8 mouse cellular contexts compared by ENCODE assay signal in genomic region chr4:129876831-129877764, GRCm38 (mm10). TPM values are rescaled to one million over a fixed set of nuclear protein-coding genes. Genes with fewer than 3 reads are reported as not detected.
DNase-seq lines count a peak whose midpoint lies in the region; ATAC-seq and TF ChIP-seq lines count a peak whose summit lies in the region.

No protein-coding gene starts in this region.

- no peaks in the 10 kb centered on the region for H3K36me3 ChIP-seq in ES-Bruce4 (ENCODE audit: control insufficient read depth, insufficient read depth, low read length, poor library complexity, severe bottlenecking)
- H3K36me3 ChIP-seq in forebrain, embryonic 16.5 days (ENCODE audit: control insufficient read depth, insufficient read depth), result no peaks in the 10 kb centered on the region
- no peaks in the 10 kb centered on the region for H3K36me3 ChIP-seq in liver, postnatal 0 days (replicated peaks; ENCODE audit: insufficient read depth, low read length)
- H3K36me3 ChIP-seq in neural tube, embryonic 14.5 days (ENCODE audit: control insufficient read depth, insufficient read depth, low read length), result no peaks in the 10 kb centered on the region
- H3K36me3 ChIP-seq in testis, adult 2 months (ENCODE audit: control insufficient read depth, insufficient read depth, low read length), result no peaks in the 10 kb centered on the region

- TF ChIP-seq CTCF in ES-Bruce4 (IDR thresholded peaks at IDR 0.05; ENCODE audit: low read depth, low read length), result no peak
- no peak for TF ChIP-seq CTCF in liver, postnatal 0 days (IDR thresholded peaks at IDR 0.05; ENCODE audit: low read depth)
- no peak for TF ChIP-seq CTCF in testis, adult 2 months (IDR thresholded peaks at IDR 0.05; ENCODE audit: control insufficient read depth, insufficient read depth, insufficient replicate concordance, low read depth, low read length)

- H3K27ac ChIP-seq in ES-Bruce4 (ENCODE audit: insufficient read depth, low read length), result peak overlapping the region; percentile 17
- H3K27ac ChIP-seq in forebrain, embryonic 16.5 days (ENCODE audit: low read length), result peak overlapping the region; percentile 73
- H3K27ac ChIP-seq in liver, postnatal 0 days (ENCODE audit: low read depth), result peak overlapping the region; percentile 50
- H3K27ac ChIP-seq in neural tube, embryonic 14.5 days (ENCODE audit: low read depth, low read length), result peak overlapping the region; percentile 62
- peak overlapping the region; percentile 59 for H3K27ac ChIP-seq in testis, adult 2 months (ENCODE audit: control insufficient read depth, insufficient read depth, low read depth, low read length)

- no peaks in the 10 kb centered on the region for H3K27me3 ChIP-seq in ES-Bruce4 (ENCODE audit: control insufficient read depth, insufficient read depth, low read length, poor library complexity, severe bottlenecking)
- no peaks in the 10 kb centered on the region for H3K27me3 ChIP-seq in forebrain, embryonic 16.5 days (replicated peaks; ENCODE audit: control insufficient read depth, insufficient read depth, low read length)
- H3K27me3 ChIP-seq in liver, postnatal 0 days (ENCODE audit: insufficient read depth, low read length), result no peaks in the 10 kb centered on the region
- no peaks in the 10 kb centered on the region for H3K27me3 ChIP-seq in neural tube, embryonic 14.5 days (ENCODE audit: control insufficient read depth, insufficient read depth, low read length)
- no peaks in the 10 kb centered on the region for H3K27me3 ChIP-seq in testis, adult 2 months (ENCODE audit: control insufficient read depth, insufficient read depth, low read length)

- H3K9me3 ChIP-seq in ES-Bruce4 (replicated peaks; ENCODE audit: control insufficient read depth, insufficient read depth, low read length, poor library complexity, severe bottlenecking), result no peaks in the 10 kb centered on the region
- no peaks in the 10 kb centered on the region for H3K9me3 ChIP-seq in forebrain, embryonic 16.5 days (ENCODE audit: control insufficient read depth, low read length)
- H3K9me3 ChIP-seq in liver, postnatal 0 days (ENCODE audit: low read length), result no peaks in the 10 kb centered on the region
- H3K9me3 ChIP-seq in neural tube, embryonic 14.5 days (ENCODE audit: control insufficient read depth, low read length), result no peaks in the 10 kb centered on the region

- H3K4me3 ChIP-seq in ES-Bruce4 (ENCODE audit: low read depth, low read length), result peak overlapping the region; percentile 27
- peak overlapping the region; percentile 38 for H3K4me3 ChIP-seq in forebrain, embryonic 16.5 days (replicated peaks; ENCODE audit: low read length)
- peak overlapping the region; percentile 11 for H3K4me3 ChIP-seq in liver, postnatal 0 days (ENCODE audit: low read depth, low read length)
- peak overlapping the region; percentile 26 for H3K4me3 ChIP-seq in neural tube, embryonic 14.5 days (ENCODE audit: low read depth, low read length)
- H3K4me3 ChIP-seq in testis, adult 2 months (ENCODE audit: control insufficient read depth, low read depth, low read length), result peak overlapping the region; percentile 63

- H3K4me2 ChIP-seq in forebrain, embryonic 16.5 days (ENCODE audit: low read length), result peak overlapping the region; percentile 58
- H3K4me2 ChIP-seq in liver, postnatal 0 days (ENCODE audit: low read depth, low read length), result peak overlapping the region; percentile 69
- peak overlapping the region; percentile 52 for H3K4me2 ChIP-seq in neural tube, embryonic 14.5 days (ENCODE audit: low read depth, low read length)

- H3K9ac ChIP-seq in ES-Bruce4 (ENCODE audit: low read depth, poor library complexity, severe bottlenecking), result peak overlapping the region; percentile 43
- peak overlapping the region; percentile 58 for H3K9ac ChIP-seq in forebrain, embryonic 16.5 days (replicated peaks; ENCODE audit: low read depth, low read length)
- peak overlapping the region; percentile 47; the same call in 1 of the 2 replicates for H3K9ac ChIP-seq in liver, postnatal 0 days (replicated peaks)
- H3K9ac ChIP-seq in neural tube, embryonic 14.5 days (replicated peaks; ENCODE audit: low read depth, low read length), result peak overlapping the region; percentile 46; the same call in 1 of the 2 replicates

- WGBS in forebrain, embryonic 16.5 days, result 12% methylated on average over 21 of the region's 21 CpGs
- WGBS in large intestine, adult 2 months, result 12% methylated on average over 21 of the region's 21 CpGs
- WGBS in liver, postnatal 0 days (ENCODE audit: insufficient replicate concordance), result 15% methylated on average over 21 of the region's 21 CpGs
- 15% methylated on average over 21 of the region's 21 CpGs for WGBS in neural tube, embryonic 14.5 days

- no peak for TF ChIP-seq EP300 in ES-Bruce4 (IDR thresholded peaks at IDR 0.05; ENCODE audit: insufficient read depth, low read depth, low read length)
- no peak; the same call in 1 of the 2 replicates for TF ChIP-seq EP300 in liver, postnatal 0 days (IDR thresholded peaks at IDR 0.05; ENCODE audit: low read depth)

- H3K4me1 ChIP-seq in ES-Bruce4 (ENCODE audit: control insufficient read depth, insufficient read depth, low read length), result no peaks in the 10 kb centered on the region
- H3K4me1 ChIP-seq in forebrain, embryonic 16.5 days (replicated peaks; ENCODE audit: control insufficient read depth, insufficient read depth, low read length), result peaks cover 12% of the 10 kb centered on the region
- peaks cover 25% of the 10 kb centered on the region for H3K4me1 ChIP-seq in liver, postnatal 0 days (ENCODE audit: insufficient read depth)
- H3K4me1 ChIP-seq in neural tube, embryonic 14.5 days (ENCODE audit: control insufficient read depth, insufficient read depth, low read length), result 0 out of 2 replicates have a peak, but pooled peaks cover 4% of the 10 kb centered on the region
- H3K4me1 ChIP-seq in testis, adult 2 months (ENCODE audit: control insufficient read depth, insufficient read depth, low read length), result peaks cover 12% of the 10 kb centered on the region

- peak; percentile 66 for DNase-seq in heart, postnatal 25 days (ENCODE audit: low spot score)
- peak; percentile 76 for DNase-seq in large intestine, adult 2 months (ENCODE audit: low read depth, low spot score)
- peak; percentile 66 for DNase-seq in liver, postnatal 0 days

- intact Hi-C loops in heart, postnatal 25 days (cut with DNase I), result no loop called here

- TF ChIP-seq POLR2A in ES-Bruce4 (IDR thresholded peaks at IDR 0.05; ENCODE audit: insufficient read depth, low read length), result peak; percentile 15
- TF ChIP-seq POLR2A in testis, adult 2 months (IDR thresholded peaks at IDR 0.05; ENCODE audit: control insufficient read depth, low read depth, low read length), result peak; percentile 66

- peak; percentile 45; the same call in 1 of the 2 replicates for ATAC-seq in cerebellum, adult (ENCODE audit: insufficient number of reproducible peaks, low FRiP score, low TSS enrichment)
- peak; percentile 86 for ATAC-seq in forebrain, embryonic 16.5 days
- ATAC-seq in liver, postnatal 0 days, result peak; percentile 72
- peak; percentile 66; the same call in 1 of the 2 replicates for ATAC-seq in neural tube, embryonic 14.5 days (ENCODE audit: low read depth)

RNA-seq across cellular contexts. Expression of gene Spocd1, which starts 52.0 kb away (rescaled TPM):
- polyA plus RNA-seq in ES-Bruce4 (2011; ENCODE audit: insufficient read depth, insufficient read length, low read depth, missing spikeins), result 0.25 TPM in 1 of 2 replicates, not detected in the other
- not detected in 2 replicates for polyA plus RNA-seq in forebrain, embryonic 16.5 days (2015; fragmentation: Nextera tagmentation; extraction: Ambion mirVana)
- under 1 TPM in 1 of 2 experiments, not detected in 1; 0.08 TPM for total RNA-seq in heart, postnatal 25 days (2021)
- polyA plus RNA-seq in large intestine, adult 2 months (2012; rRNA removed), result not detected in 2 replicates
- polyA plus RNA-seq in liver, postnatal 0 days (2015; fragmentation: Nextera tagmentation; extraction: Ambion mirVana), result not detected in 2 replicates
- not detected in 2 replicates for polyA plus RNA-seq in neural tube, embryonic 14.5 days (2014; fragmentation: Nextera tagmentation; extraction: Ambion mirVana)
- polyA plus RNA-seq in testis, adult 2 months (2012; rRNA removed), result 5.1 and 5.4 TPM in 2 replicates

Comparison
In these comparisons a context has a peak if more than half of its experiments do, and no peak if none do; other contexts are left out.
1. Peak in every context shown above with its lines: DNase-seq, ATAC-seq, H3K4me3 ChIP-seq and H3K27ac ChIP-seq.
2. H3K27ac ChIP-seq: peak in every context shown above with its lines; median percentile 73 in forebrain, embryonic 16.5 days; 62 in neural tube, embryonic 14.5 days; 59 in testis, adult 2 months; 50 in liver, postnatal 0 days; 17 in ES-Bruce4.
3. H3K4me3 ChIP-seq: peak in every context shown above with its lines; median percentile 63 in testis, adult 2 months; 38 in forebrain, embryonic 16.5 days; 27 in ES-Bruce4; 26 in neural tube, embryonic 14.5 days; 11 in liver, postnatal 0 days.